Mouse (Mus musculus): Measurements from ENCODE around the gene Rab6a.
A peak's percentile ranks its signal among the peaks of the same experiment; 100 is the strongest.

Rab6a gene

DNA sequence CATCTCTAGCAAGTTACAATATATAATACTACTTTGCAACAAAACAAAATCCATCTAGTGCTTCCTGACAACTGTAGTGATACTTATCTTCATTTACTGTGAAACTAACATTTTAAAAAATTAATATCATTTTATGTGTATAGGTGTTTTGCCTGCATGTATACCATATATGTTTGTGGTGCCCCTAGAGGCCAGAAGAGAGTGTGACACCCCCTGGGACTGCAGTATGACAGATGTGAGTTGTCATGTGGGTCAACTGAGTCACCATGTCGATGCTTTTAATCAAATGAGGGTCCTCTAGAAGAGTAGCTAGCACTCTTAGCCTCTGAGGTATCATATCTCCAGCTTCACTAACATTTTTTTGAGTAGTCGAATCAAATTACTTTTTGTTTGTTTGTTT is 15.1 kb downstream of the Rab6a start:
- peak; percentile 42 for DNase-seq (ENCODE audit: low spot score)

GRCm38 (mm10) chr7:100624538-100624937 is 17.3 kb downstream of the Rab6a start:
- no peak for DNase-seq (ENCODE audit: low spot score)

DNA sequence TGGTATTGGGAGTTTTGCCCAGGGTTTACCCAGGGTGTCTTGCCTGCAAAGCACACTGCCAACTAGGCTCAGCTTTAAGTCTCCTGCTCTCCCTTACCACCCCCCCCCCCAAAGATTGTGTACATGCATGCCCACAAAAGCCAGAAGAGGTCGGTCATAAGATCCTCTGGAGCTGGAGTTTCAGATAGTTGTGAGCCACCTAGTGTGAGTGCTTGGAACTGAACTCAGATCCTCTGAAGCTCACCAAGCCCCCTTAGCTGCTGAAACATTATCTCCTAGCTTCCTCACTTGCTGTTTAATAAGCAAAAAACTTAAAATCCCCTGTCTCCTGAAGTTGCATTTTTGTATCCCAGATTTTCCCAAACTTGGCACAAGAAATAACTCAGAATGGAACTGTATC is 30.4 kb downstream of the Rab6a start:
- peak; percentile 29 for DNase-seq (ENCODE audit: low spot score)

DNA sequence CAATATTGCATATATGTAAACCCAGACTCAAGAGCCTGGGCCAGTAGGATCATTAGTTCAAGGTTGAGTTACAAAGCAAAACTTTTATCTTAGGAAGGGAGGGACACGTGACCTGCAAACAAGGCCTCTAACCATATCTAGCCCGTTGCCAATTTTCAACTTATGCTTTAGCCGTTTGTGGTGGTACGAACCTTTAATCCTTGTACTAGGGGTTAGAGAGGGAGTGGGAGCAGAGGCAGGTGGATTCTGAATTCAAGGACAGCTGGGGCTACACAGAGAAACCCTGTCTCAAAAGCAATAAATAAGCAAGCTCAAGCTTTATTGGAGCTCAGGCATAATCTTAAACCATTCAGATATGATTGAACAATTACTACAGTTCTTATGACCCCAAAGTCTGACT is 35.2 kb downstream of the Rab6a start:
- no peak for DNase-seq (ENCODE audit: low spot score)

- peak; percentile 75 for DNase-seq (ENCODE audit: low spot score)
Observed at GRCm38 (mm10) chr7:100645147-100645546, 37.9 kb downstream of the Rab6a start.

- DNase-seq (ENCODE audit: low spot score) = no peak
Observed at GRCm38 (mm10) chr7:100649095-100649494, 41.9 kb downstream of the Rab6a start.

DNA sequence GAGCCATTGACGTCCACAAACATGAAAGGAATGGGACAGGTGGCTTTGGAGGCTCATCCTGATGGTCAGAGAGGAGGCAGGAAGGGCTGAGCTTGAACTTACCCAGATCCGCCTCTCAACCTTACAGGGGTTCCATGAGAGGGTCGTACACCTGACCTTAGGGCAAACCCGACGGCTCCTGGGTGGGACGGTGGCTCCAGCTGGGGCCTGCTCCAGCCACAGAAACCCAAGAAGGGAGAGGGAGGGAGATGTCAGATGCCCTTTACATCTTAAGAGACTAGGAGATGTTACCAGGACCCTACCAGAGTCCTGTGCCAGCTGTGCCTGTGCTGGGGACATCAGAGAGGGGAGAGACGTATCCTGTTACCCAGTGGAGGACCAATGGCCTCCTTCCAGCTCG is 42.6 kb downstream of the Rab6a start:
- no peak for DNase-seq (ENCODE audit: low spot score)

- DNase-seq (ENCODE audit: low spot score) = no peak
Observed at GRCm38 (mm10) chr7:100650421-100650820, 43.2 kb downstream of the Rab6a start.

- no peak for DNase-seq (ENCODE audit: low spot score)
Observed at GRCm38 (mm10) chr7:100651011-100651410, 43.8 kb downstream of the Rab6a start.

GRCm38 (mm10) chr7:100653480-100654266 is 46.5 kb downstream of the Rab6a start:
- DNase-seq (ENCODE audit: low spot score) = no peak

DNA sequence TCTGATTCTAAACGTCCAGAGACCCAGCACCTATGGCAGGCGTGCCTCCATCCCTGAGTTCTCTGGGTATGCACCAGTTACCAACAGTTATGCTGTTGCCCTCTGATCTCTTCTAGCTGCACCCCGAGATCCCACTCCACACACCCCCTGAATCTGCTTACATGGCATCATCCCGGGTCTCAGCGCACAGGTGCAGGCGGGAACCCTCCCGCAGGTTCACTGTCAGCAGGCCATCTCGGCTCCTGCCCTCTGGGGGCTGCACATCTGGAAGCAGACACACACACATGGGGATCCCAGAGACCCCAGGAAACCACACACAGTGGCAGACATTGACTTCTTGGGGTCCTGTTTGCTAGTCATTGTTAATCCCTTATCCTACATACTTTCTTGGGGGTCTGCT is 47.2 kb downstream of the Rab6a start:
- DNase-seq (ENCODE audit: low spot score) = no peak

DNA sequence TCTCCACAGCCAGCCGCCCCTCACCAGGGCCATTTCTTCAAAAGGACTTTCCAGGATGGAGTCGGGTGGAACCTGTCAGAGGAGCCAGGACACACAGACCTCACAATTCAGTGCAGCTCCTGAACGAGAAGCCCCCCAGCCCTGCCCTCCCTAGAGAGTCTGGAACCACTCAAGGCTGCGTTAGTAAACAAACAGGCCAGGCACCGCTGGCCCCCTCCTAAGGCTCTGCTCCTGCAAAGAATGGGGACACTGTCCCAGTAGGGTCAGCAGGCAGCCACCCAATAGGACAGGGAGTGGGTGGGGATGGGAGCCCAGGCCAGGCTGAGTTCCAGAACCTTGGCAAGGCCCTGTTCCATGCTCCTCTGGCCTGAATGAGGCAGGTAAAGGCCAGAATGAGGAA is 49.5 kb downstream of the Rab6a start:
- no peak for DNase-seq (ENCODE audit: low spot score)

- no peak for DNase-seq (ENCODE audit: low spot score)
Observed at GRCm38 (mm10) chr7:100658093-100658578, 50.9 kb downstream of the Rab6a start.

DNA sequence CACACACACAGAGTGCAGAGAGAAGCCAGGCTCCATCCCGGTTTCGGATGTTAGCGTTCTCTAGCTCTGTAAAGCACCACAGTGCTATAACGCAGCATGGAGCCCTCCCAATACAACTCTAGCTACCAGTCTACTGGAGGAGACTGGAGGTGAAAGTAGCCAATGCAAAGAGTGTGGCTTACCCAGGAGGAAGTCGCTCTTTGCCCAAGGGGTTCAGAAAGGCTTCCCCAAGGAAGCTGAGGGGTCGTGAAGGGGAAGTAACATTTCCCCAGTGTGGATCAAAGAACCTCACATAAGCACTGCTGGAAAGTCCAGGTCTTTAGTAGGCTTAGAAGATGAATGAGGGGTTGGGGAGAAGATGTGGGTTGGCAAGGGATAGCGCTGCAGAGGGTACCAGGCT is 54.1 kb downstream of the Rab6a start:
- DNase-seq (ENCODE audit: low spot score) = no peak

DNA sequence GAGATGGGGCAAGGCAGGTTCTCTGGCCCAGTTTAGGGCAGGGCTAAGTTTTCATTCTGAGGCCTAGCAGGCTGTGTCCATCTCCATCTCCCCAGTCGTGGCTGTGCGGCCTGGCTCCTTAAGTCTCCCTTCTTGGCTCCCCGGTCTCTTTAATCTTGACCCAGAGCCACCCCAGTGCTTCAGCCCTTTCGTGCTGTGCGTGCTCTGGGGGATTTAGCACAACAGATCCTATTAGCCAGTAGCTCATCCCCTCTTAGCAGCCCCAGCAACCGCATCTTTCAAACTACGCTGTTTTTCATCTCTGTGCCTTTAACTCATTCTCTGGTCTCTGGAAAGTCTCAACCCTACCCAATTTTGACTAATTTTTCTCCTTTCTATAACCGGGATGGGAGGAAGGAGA is 55.0 kb downstream of the Rab6a start, which contains the start of gene Plekhb1:
Gene Plekhb1, minus strand, starts transcription at position 184 of the 400 bp plus-strand sequence.
- DNase-seq (ENCODE audit: low spot score) = no peak

- DNase-seq (ENCODE audit: low spot score) = peak; percentile 76
Observed at GRCm38 (mm10) chr7:100663190-100663589, 56.0 kb downstream of the Rab6a start.

GRCm38 (mm10) chr7:100663729-100664304 is 56.6 kb downstream of the Rab6a start:
- no peak for DNase-seq (ENCODE audit: low spot score)

GRCm38 (mm10) chr7:100670646-100671045 is 63.4 kb downstream of the Rab6a start:
- DNase-seq (ENCODE audit: low spot score) = no peak

- no peak for DNase-seq (ENCODE audit: low spot score)
Observed at GRCm38 (mm10) chr7:100673452-100673851, 66.2 kb downstream of the Rab6a start.

DNA sequence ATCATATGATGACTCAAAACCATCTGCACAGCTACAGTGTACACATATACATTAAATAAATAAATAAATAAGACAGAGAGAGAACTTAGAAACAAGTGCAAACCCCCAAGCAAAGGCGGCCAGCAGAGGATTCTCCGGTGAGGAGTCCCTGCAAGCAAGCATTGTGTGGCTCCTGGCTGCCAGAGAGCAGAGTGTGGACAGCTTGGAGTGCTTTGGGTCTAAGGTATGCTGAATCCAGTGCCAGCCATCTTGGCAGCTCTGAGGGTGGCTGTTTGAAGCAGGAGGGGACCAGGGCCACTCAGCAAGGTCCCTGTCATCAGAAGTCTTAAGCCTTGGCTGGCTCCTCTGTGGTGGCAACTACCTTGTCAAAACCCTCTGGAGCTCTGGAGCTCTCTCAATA is 67.7 kb downstream of the Rab6a start:
- DNase-seq (ENCODE audit: low spot score) = no peak

- no peak for DNase-seq (ENCODE audit: low spot score)
Observed at GRCm38 (mm10) chr7:100678052-100678451, 70.8 kb downstream of the Rab6a start.

DNA sequence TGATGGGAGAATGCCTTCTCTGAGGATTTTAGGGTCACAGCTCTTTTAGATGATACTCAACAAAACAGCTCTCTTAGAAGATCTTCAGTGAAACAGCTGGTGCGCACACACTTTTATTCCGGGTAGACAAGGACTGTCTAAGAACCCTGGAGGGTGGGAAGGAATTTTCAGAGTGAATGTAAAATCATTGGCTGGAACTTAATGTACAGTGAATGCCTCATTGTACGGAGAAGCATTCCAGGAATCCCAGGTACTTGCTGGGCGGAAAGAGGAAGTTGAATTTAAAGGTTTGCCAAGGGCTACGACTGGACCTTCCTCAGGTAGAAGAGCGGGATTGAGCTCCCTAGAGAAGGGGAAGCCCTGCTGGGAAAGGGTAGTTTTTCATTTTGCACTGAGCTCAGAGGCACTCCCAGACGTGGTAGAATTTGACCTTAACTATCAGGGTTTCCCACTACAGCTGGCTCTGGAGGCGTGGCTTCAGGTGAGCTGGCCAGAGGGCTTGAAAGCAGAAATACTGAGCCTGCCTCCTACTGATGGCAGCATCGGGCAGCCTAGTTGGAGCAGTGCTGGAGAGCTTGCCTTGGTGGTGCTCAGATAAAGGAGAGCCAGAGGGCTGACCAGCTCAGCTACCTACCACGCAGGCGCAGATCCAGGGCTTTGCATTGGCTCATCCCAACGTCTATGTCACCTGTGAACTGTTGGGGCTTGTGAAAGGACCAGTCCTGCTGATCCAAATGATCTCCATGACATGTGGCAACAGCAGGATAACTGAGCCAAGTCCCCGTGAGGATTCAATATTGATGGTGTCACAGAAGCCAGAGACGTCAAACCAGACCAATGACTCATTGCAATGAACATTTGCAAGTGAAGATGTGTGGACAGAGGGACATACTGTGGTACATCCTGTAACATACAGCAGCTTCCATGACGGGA is 72.0 kb downstream of the Rab6a start:
- DNase-seq (ENCODE audit: low spot score) = no peak
